Mouse (Mus musculus): ENCODE measurements around the gene Ly6g5c. TPM values are rescaled to one million over a fixed set of nuclear protein-coding genes. Genes with fewer than 3 reads are reported as not detected.

The Ly6g5c gene
- not detected in 2 replicates for polyA plus RNA-seq (2015; fragmentation: Nextera tagmentation; extraction: Ambion mirVana)

GRCm38 (mm10) chr17:35108097-35108496, at the start of gene Ly6g5c:
Ly6g5c (plus strand) TSS chr17:35108279.
- Histone ChIP-seq H3K27ac (ENCODE audit: low read length) (no peak within 1 kb of the TSS), H3K4me3 (replicated peaks; ENCODE audit: low read length) (no peak within 1 kb of the TSS), H3K27me3 (replicated peaks; ENCODE audit: control insufficient read depth, insufficient read depth, low read length) (no peaks in the 10 kb centered on the region), H3K4me1 (replicated peaks; ENCODE audit: control insufficient read depth, insufficient read depth, low read length) (no peaks in the 10 kb centered on the region), H3K9me3 (ENCODE audit: control insufficient read depth, low read length) (no peaks in the 10 kb centered on the region), H3K9ac (replicated peaks; ENCODE audit: low read depth, low read length) (no peak within 1 kb of the TSS), H3K4me2 (ENCODE audit: low read length) (no peak within 1 kb of the TSS), H3K36me3 (ENCODE audit: control insufficient read depth, insufficient read depth) (peaks cover 3% of the 10 kb centered on the region; the same call in 1 of the 2 replicates)
- ATAC-seq = no peak
- 83% methylated on average over 6 of the region's 6 CpGs for WGBS

DNA sequence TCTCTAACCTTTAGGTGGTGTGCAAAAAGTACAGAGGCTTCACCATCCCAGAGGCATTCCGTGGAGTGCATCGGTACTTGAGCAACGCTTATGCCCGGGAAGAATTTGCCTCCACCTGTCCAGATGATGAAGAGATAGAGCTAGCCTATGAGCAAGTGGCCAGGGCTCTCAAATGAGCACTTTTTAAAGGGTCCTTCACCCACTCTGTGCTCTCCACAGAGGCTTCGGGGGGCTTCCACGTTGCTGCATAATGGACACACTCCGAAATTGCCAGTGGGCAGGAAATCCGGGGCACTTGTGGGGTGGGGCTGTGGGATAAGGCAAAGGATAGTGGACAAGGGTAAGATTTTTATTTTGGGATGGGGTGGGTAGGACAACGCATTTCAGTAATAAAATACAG, 49.8 kb upstream of the Ly6g5c start:
- Histone ChIP-seq H3K4me2 (ENCODE audit: low read length) (no peak overlapping the region; the same call in 1 of the 2 replicates), H3K4me3 (replicated peaks; ENCODE audit: low read length) (peak overlapping the region; percentile 77), H3K9me3 (ENCODE audit: control insufficient read depth, low read length) (no peaks in the 10 kb centered on the region), H3K27me3 (replicated peaks; ENCODE audit: control insufficient read depth, insufficient read depth, low read length) (no peaks in the 10 kb centered on the region), H3K9ac (replicated peaks; ENCODE audit: low read depth, low read length) (peak overlapping the region; percentile 66; the same call in 1 of the 2 replicates), H3K4me1 (replicated peaks; ENCODE audit: control insufficient read depth, insufficient read depth, low read length) (peaks cover 22% of the 10 kb centered on the region), H3K36me3 (ENCODE audit: control insufficient read depth, insufficient read depth) (peaks cover 5% of the 10 kb centered on the region; the same call in 1 of the 2 replicates), H3K27ac (ENCODE audit: low read length) (no peak overlapping the region)
- ATAC-seq = no peak; the same call in 1 of the 2 replicates
- 65% methylated on average over 9 of the region's 9 CpGs for WGBS

- Histone ChIP-seq H3K4me2 (ENCODE audit: low read length) (peak within 1 kb of the TSS; percentile 94), H3K9ac (replicated peaks; ENCODE audit: low read depth, low read length) (peak within 1 kb of the TSS; percentile 66), H3K4me1 (replicated peaks; ENCODE audit: control insufficient read depth, insufficient read depth, low read length) (peaks cover 22% of the 10 kb centered on the region), H3K27me3 (replicated peaks; ENCODE audit: control insufficient read depth, insufficient read depth, low read length) (peaks cover 5% of the 10 kb centered on the region; the same call in 1 of the 2 replicates), H3K27ac (ENCODE audit: low read length) (peak within 1 kb of the TSS; percentile 70), H3K9me3 (ENCODE audit: control insufficient read depth, low read length) (no peaks in the 10 kb centered on the region), H3K36me3 (ENCODE audit: control insufficient read depth, insufficient read depth) (peaks cover 4% of the 10 kb centered on the region; the same call in 1 of the 2 replicates), H3K4me3 (replicated peaks; ENCODE audit: low read length) (peak within 1 kb of the TSS; percentile 77)
- under 1% methylated on average over 57 of the region's 57 CpGs for WGBS
- peak; percentile 89 for ATAC-seq
Measured at GRCm38 (mm10) chr17:35058911-35059892, 48.9 kb upstream of the Ly6g5c start, which contains the start of gene Ddah2. Ddah2 (plus strand) TSS chr17:35059035.

DNA sequence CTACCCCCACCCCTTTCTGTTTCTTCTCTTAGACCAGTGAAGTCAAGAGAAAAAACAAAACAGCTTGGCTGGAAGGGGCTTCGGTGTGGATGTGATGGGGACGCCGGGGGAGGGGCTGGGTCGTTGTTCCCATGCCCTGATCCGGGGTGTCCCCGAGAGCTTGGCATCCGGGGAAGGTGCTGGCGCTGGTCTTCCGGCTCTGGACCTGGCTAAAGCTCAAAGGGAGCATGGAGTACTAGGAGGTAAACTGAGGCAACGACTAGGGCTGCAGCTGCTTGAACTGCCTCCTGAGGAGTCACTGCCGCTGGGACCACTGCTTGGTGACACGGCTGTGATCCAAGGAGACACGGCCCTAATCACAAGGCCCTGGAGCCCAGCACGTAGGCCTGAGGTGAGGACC, 48.0 kb upstream of the Ly6g5c start:
- Histone ChIP-seq H3K27me3 (replicated peaks; ENCODE audit: control insufficient read depth, insufficient read depth, low read length) (peaks cover 11% of the 10 kb centered on the region), H3K9me3 (ENCODE audit: control insufficient read depth, low read length) (no peaks in the 10 kb centered on the region), H3K36me3 (ENCODE audit: control insufficient read depth, insufficient read depth) (peaks cover 3% of the 10 kb centered on the region; the same call in 1 of the 2 replicates), H3K4me1 (replicated peaks; ENCODE audit: control insufficient read depth, insufficient read depth, low read length) (peaks cover 27% of the 10 kb centered on the region), H3K4me3 (replicated peaks; ENCODE audit: low read length) (peak overlapping the region; percentile 77), H3K27ac (ENCODE audit: low read length) (no peak overlapping the region; the same call in 1 of the 2 replicates), H3K9ac (replicated peaks; ENCODE audit: low read depth, low read length) (peak overlapping the region; percentile 66), H3K4me2 (ENCODE audit: low read length) (peak overlapping the region; percentile 94)
- 20% methylated on average over 14 of the region's 14 CpGs for WGBS
- no peak for ATAC-seq

- 56% methylated on average over 22 of the region's 22 CpGs for WGBS
- Histone ChIP-seq H3K9ac (replicated peaks; ENCODE audit: low read depth, low read length) (no peak overlapping the region), H3K4me2 (ENCODE audit: low read length) (peak overlapping the region; percentile 94), H3K36me3 (ENCODE audit: control insufficient read depth, insufficient read depth) (peaks cover 3% of the 10 kb centered on the region; the same call in 1 of the 2 replicates), H3K27ac (ENCODE audit: low read length) (no peak overlapping the region), H3K4me1 (replicated peaks; ENCODE audit: control insufficient read depth, insufficient read depth, low read length) (peaks cover 34% of the 10 kb centered on the region), H3K9me3 (ENCODE audit: control insufficient read depth, low read length) (no peaks in the 10 kb centered on the region), H3K4me3 (replicated peaks; ENCODE audit: low read length) (peak overlapping the region; percentile 77), H3K27me3 (replicated peaks; ENCODE audit: control insufficient read depth, insufficient read depth, low read length) (peaks cover 15% of the 10 kb centered on the region)
- ATAC-seq = no peak
Measured at GRCm38 (mm10) chr17:35060737-35061297, 47.3 kb upstream of the Ly6g5c start.

GRCm38 (mm10) chr17:35061299-35061698, 46.8 kb upstream of the Ly6g5c start:
- no peak overlapping the region for H3K27ac ChIP-seq (ENCODE audit: low read length)
- no peak overlapping the region for H3K4me3 ChIP-seq (replicated peaks; ENCODE audit: low read length)
- WGBS = 83% methylated on average over 8 of the region's 8 CpGs
- H3K27me3 ChIP-seq (replicated peaks; ENCODE audit: control insufficient read depth, insufficient read depth, low read length) = peaks cover 19% of the 10 kb centered on the region
- no peak for ATAC-seq
- no peaks in the 10 kb centered on the region for H3K9me3 ChIP-seq (ENCODE audit: control insufficient read depth, low read length)
- H3K4me2 ChIP-seq (ENCODE audit: low read length) = no peak overlapping the region; the same call in 1 of the 2 replicates
- peaks cover 3% of the 10 kb centered on the region; the same call in 1 of the 2 replicates for H3K36me3 ChIP-seq (ENCODE audit: control insufficient read depth, insufficient read depth)
- H3K4me1 ChIP-seq (replicated peaks; ENCODE audit: control insufficient read depth, insufficient read depth, low read length) = peaks cover 34% of the 10 kb centered on the region
- H3K9ac ChIP-seq (replicated peaks; ENCODE audit: low read depth, low read length) = no peak overlapping the region

GRCm38 (mm10) chr17:35063466-35063865, 44.6 kb upstream of the Ly6g5c start:
- no peak for ATAC-seq
- no peak overlapping the region for H3K27ac ChIP-seq (ENCODE audit: low read length)
- no peak overlapping the region for H3K9ac ChIP-seq (replicated peaks; ENCODE audit: low read depth, low read length)
- peaks cover 19% of the 10 kb centered on the region for H3K27me3 ChIP-seq (replicated peaks; ENCODE audit: control insufficient read depth, insufficient read depth, low read length)
- no peaks in the 10 kb centered on the region for H3K9me3 ChIP-seq (ENCODE audit: control insufficient read depth, low read length)
- WGBS = 81% methylated on average over 3 of the region's 3 CpGs
- peaks cover 32% of the 10 kb centered on the region for H3K4me1 ChIP-seq (replicated peaks; ENCODE audit: control insufficient read depth, insufficient read depth, low read length)
- H3K4me2 ChIP-seq (ENCODE audit: low read length) = no peak overlapping the region
- H3K36me3 ChIP-seq (ENCODE audit: control insufficient read depth, insufficient read depth) = peaks cover 3% of the 10 kb centered on the region; the same call in 1 of the 2 replicates
- no peak overlapping the region for H3K4me3 ChIP-seq (replicated peaks; ENCODE audit: low read length)

GRCm38 (mm10) chr17:35064378-35064877, 43.7 kb upstream of the Ly6g5c start:
- Histone ChIP-seq H3K4me3 (replicated peaks; ENCODE audit: low read length) (no peak overlapping the region), H3K4me2 (ENCODE audit: low read length) (no peak overlapping the region), H3K36me3 (ENCODE audit: control insufficient read depth, insufficient read depth) (peaks cover 3% of the 10 kb centered on the region; the same call in 1 of the 2 replicates), H3K4me1 (replicated peaks; ENCODE audit: control insufficient read depth, insufficient read depth, low read length) (peaks cover 31% of the 10 kb centered on the region), H3K27ac (ENCODE audit: low read length) (no peak overlapping the region), H3K9me3 (ENCODE audit: control insufficient read depth, low read length) (no peaks in the 10 kb centered on the region), H3K9ac (replicated peaks; ENCODE audit: low read depth, low read length) (no peak overlapping the region), H3K27me3 (replicated peaks; ENCODE audit: control insufficient read depth, insufficient read depth, low read length) (peaks cover 19% of the 10 kb centered on the region)
- no peak for ATAC-seq
- 37% methylated on average over 10 of the region's 10 CpGs for WGBS

All from forebrain, embryonic 16.5 days (tissue).